Mouse (Mus musculus): ENCODE measurements around the gene Gm10985.

The Gm10985 gene

DNA sequence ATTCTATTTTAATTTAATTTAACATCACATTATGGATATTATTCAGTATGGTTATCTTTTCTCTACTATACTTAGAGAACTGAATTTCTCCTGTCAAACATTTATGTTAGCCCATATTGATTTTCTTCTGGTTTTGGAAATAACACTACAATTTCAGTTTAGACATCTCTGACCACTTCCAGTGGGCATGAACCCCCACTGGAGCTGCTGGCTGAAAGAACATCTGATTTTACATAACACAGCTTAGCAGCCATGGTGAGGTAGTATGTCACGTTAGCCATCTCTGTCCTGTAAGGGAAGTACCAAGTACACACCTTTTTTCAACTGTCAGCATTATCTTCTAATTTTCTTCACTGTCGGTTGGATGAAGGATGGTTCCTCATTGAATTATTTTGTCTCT is at the start of gene Gm10985:
TSS of gene Gm10985 (plus strand) at position 301 of the 400 bp plus-strand sequence.
- no peak for DNase-seq (ENCODE audit: low read depth, low spot score)

DNA sequence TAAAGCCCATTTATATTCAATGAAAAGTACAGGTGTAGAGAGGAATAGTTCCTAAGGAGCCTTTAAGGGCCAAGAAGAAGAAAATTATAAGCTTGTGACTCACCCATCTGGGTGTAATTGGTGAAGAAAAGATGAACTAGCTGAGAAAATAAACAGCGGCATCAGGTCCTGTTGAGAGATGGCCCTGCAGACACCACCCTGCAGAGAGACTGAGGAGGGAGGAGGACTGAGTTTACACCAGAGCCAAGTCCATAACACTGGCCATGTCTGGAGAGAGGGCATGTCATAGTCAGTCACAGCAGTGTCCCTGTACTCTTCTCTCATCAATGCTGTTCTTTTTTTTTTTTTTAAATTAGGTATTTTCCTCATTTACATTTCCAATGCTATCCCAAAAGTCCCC is 48.0 kb upstream of the Gm10985 start:
- no peak for DNase-seq (ENCODE audit: low read depth, low spot score)

- DNase-seq (ENCODE audit: low read depth, low spot score) = peak; percentile 54
Observed at GRCm38 (mm10) chr3:53799671-53800070, 45.2 kb upstream of the Gm10985 start.

GRCm38 (mm10) chr3:53813421-53813977 is 31.4 kb upstream of the Gm10985 start:
- DNase-seq (ENCODE audit: low read depth, low spot score) = no peak

GRCm38 (mm10) chr3:53834238-53834637 is 10.6 kb upstream of the Gm10985 start:
- peak; percentile 69 for DNase-seq (ENCODE audit: low read depth, low spot score)

- DNase-seq (ENCODE audit: low read depth, low spot score) = no peak
Observed at GRCm38 (mm10) chr3:53846206-53846928, 1.5 kb downstream of the Gm10985 start.

DNA sequence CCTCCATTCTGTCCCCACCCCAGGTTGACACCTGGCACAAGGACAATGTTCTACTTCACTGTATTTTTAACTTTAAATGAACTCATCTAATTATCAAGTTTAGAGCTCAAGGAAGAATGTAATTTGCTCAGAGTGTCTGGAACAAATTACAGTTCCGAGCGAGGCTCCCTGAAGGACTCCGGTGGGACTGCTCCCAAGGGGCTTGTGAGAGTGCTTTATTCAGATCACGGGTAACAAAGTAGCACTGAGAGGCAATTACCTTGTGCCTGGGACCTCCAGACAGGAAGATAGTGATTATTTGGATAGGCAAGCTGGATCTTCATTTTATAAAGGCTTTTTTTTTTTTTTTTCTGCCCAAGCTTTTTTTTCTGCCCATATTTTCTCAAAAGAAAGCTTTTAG is 2.8 kb downstream of the Gm10985 start:
- no peak for DNase-seq (ENCODE audit: low read depth, low spot score)

DNA sequence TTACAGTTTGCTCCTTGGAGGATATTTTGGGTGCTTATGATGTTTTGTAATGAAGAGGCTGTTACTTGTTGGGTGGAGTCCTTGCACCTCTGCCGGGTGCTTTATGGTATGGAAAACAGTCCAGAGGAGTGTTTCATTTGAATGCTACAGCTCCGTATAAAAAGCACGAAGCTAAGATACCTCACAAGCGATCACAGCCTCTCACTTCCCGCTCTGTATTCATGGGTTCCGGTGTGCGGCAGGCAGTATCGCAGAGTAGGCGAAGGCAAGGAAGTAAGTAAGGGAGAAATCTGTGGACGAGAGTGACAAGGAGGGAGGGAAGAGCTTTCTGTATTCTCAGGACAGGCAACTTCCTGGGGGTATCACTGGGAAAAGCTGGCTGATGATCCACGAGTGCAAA is 3.4 kb downstream of the Gm10985 start:
- DNase-seq (ENCODE audit: low read depth, low spot score) = no peak

DNA sequence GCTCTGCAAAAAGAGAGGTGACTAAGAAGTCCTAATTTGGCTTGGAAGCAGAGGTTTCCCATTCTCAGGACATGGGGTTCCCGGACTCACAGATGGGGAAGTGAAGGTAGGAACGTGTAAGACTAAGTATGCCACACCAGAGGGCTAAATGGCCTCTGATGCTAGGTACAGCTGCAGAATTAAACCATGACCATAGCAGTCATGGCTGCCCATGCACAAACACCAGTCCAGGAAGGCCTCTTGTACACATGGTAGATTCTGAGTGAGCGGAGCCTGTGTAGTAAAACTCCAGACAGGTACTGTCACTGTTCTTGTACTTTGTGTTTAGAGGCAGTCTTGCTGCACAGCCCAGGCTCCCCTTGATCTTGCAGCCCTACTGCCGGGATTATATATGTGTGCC is 9.4 kb downstream of the Gm10985 start:
- no peak for DNase-seq (ENCODE audit: low read depth, low spot score)

DNA sequence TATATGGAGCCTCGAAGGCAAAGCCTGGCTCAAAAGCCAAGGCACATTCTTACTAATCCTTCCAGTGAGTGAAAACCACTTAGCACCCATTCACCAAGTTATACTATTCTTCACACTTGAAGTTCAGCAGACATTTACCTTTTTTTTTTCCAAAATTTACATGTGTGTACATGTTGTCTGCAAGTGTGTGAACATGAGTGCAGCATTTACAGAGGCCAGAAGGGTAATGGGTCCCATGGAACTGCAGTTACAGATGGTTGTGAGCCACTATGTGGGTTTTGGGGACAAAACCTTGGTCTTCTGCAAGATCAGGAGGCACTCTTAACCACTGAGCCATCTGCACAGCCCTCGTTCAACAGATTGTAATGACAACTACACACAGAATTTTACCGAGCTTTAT is 9.9 kb downstream of the Gm10985 start:
- no peak for DNase-seq (ENCODE audit: low read depth, low spot score)

GRCm38 (mm10) chr3:53863383-53864220 is 18.7 kb downstream of the Gm10985 start, which contains the start of gene Ufm1:
Ufm1 (minus strand) TSS chr3:53863830.
- DNase-seq (ENCODE audit: low read depth, low spot score) = peak; percentile 93

- DNase-seq (ENCODE audit: low read depth, low spot score) = no peak
Observed at GRCm38 (mm10) chr3:53868212-53868611, 23.3 kb downstream of the Gm10985 start.

DNA sequence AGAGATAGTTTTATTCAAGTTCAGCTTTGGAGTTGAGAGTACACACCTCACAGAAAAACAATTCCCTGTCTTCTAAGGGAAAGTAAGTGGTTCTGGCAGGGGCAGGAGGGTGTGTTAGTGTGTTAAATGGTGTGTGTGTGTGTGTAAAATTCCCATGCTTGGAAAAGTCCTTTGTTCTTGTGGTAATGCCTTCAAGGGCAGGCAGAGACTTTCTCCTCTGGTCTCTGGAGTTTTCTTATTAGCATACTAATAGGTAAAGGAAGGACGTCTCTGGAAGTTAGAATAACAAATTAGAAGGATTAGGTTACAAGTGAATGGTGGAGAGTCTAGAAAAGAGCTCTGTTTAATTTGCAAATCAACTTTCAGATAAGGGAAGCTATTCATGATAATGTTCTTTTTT is 24.4 kb downstream of the Gm10985 start:
- DNase-seq (ENCODE audit: low read depth, low spot score) = no peak

- no peak for DNase-seq (ENCODE audit: low read depth, low spot score)
Observed at GRCm38 (mm10) chr3:53870482-53870881, 25.6 kb downstream of the Gm10985 start.

- DNase-seq (ENCODE audit: low read depth, low spot score) = no peak
Observed at GRCm38 (mm10) chr3:53871596-53871995, 26.7 kb downstream of the Gm10985 start.

GRCm38 (mm10) chr3:53890619-53891540 is 46.0 kb downstream of the Gm10985 start:
- DNase-seq (ENCODE audit: low read depth, low spot score) = peak; percentile 79

Measured in brain, embryonic 18.5 days (tissue).